Mouse (Mus musculus) lung, adult 2 months (tissue): ENCODE measurements at regions not wholly inside any gene's neighbourhood (a gene's known extent, or its start where the extent isn't known, plus 50 kb on each side); places are given as distances from the start of the nearest gene placed in this dataset.

ENCODE experiments used
- CTCF ChIP-seq: fragments of 200-500 bp; IDR thresholded peaks from 2 replicates; pipeline ENCODE4 v1.5.1; 2011; ENCODE audit warnings: mild to moderate bottlenecking, low read length, control low read depth; ENCODE audit not compliant: insufficient read depth
- POLR2A ChIP-seq: fragments of 200-500 bp; IDR thresholded peaks from 2 replicates; pipeline ENCODE4 v1.6.1; 2011; ENCODE audit warnings: low read depth, mild to moderate bottlenecking, control low read depth, low read length, borderline replicate concordance; ENCODE audit errors: extremely low read depth

DNA sequence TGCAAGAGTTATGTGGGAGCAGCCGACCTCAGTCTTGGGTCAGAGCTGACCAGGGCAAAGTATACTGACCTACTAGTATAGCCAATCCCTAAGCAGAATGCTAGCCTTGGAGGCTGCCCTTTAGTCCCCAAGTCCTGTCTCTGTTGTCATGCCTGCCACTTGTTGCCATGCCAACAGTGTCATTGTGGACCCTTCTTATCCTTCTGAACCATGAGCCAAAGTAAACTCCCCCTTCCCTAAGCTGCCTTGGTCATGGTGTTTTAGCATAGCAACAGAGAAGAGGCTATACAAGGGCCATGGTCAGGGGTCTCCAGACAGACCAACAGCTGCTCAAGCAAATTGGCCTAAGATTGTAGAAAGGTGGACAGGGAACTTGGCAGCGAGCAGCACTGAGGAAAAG, 66.2 kb downstream of the Dll1 start:
- no peak for TF ChIP-seq CTCF
- TF ChIP-seq POLR2A: no peak
